8 mouse cellular contexts compared by ENCODE assay signal in genomic region chr5:16937840-16938239, GRCm38 (mm10).
DNase-seq lines count a peak whose midpoint lies in the region; ATAC-seq and TF ChIP-seq lines count a peak whose summit lies in the region.
"Had no signal": no experiment of that assay in that cellular context is flagged by ENCODE, and none has a peak within 500 bp of the region (broad histone marks: within the 10 kb centered on the region; RNA-seq: fewer than 3 reads in every experiment).

No protein-coding gene starts in this region.

- H3K27me3 ChIP-seq in kidney, embryonic 16.5 days (ENCODE audit: insufficient read depth, low read length), result no peaks in the 10 kb centered on the region
- no peaks in the 10 kb centered on the region for H3K27me3 ChIP-seq in kidney, postnatal 0 days (ENCODE audit: insufficient read depth, low read length)

- H3K9ac ChIP-seq in kidney, embryonic 16.5 days (replicated peaks; ENCODE audit: low read length), result no peak overlapping the region
- H3K9ac ChIP-seq in kidney, postnatal 0 days (ENCODE audit: low read depth, low read length), result no peak overlapping the region

- peak; percentile 1 to 47 for DNase-seq in kidney, adult 8-10 months
- peak; percentile 28 for DNase-seq in Muller cell, postnatal 12 days (ENCODE audit: inconsistent ontology term)
- peak; percentile 56 for DNase-seq in embryo, embryonic 10 days (ENCODE audit: low spot score)
- DNase-seq in kidney, postnatal 0 days (ENCODE audit: low spot score), result peak; percentile 72
- peak; percentile 67 for DNase-seq in lung, postnatal 36 days

- TF ChIP-seq CTCF in kidney, postnatal 0 days (IDR thresholded peaks at IDR 0.05; ENCODE audit: low read depth), result peak; percentile 79

- ATAC-seq in kidney, embryonic 16.5 days (ENCODE audit: low FRiP score, low TSS enrichment), result no peak
- no peak for ATAC-seq in kidney, postnatal 0 days (replicated peaks; ENCODE audit: low FRiP score, low read depth)
- no peak for ATAC-seq in monocyte, adult 5-6 weeks (replicated peaks; ENCODE audit: insufficient number of reproducible peaks, low FRiP score, low TSS enrichment, poor library complexity, severe bottlenecking)

- no peaks in the 10 kb centered on the region for H3K4me1 ChIP-seq in kidney, embryonic 16.5 days (ENCODE audit: insufficient read depth, low read length)
- no peaks in the 10 kb centered on the region for H3K4me1 ChIP-seq in kidney, postnatal 0 days (replicated peaks; ENCODE audit: insufficient read depth, low read length)

- no peak overlapping the region for H3K27ac ChIP-seq in kidney, embryonic 16.5 days (ENCODE audit: low read length)
- no peak overlapping the region for H3K27ac ChIP-seq in kidney, postnatal 0 days
- H3K27ac ChIP-seq: macrophage had no signal

- no peak overlapping the region for H3K4me3 ChIP-seq in kidney, embryonic 16.5 days (ENCODE audit: low read length)
- H3K4me3 ChIP-seq in kidney, postnatal 0 days (replicated peaks; ENCODE audit: low read depth, low read length), result no peak overlapping the region

- no peaks in the 10 kb centered on the region for H3K9me3 ChIP-seq in kidney, embryonic 16.5 days (ENCODE audit: low read length)
- no peaks in the 10 kb centered on the region for H3K9me3 ChIP-seq in kidney, postnatal 0 days (replicated peaks; ENCODE audit: low read length)

- WGBS in kidney, embryonic 16.5 days, result 41% methylated on average over 1 of the region's 1 CpGs
- WGBS in kidney, postnatal 0 days, result 66% methylated on average over 1 of the region's 1 CpGs

- H3K4me2 ChIP-seq in kidney, embryonic 16.5 days (replicated peaks; ENCODE audit: low read depth, low read length), result no peak overlapping the region
- no peak overlapping the region for H3K4me2 ChIP-seq in kidney, postnatal 0 days (ENCODE audit: low read length)

- no peaks in the 10 kb centered on the region for H3K36me3 ChIP-seq in kidney, embryonic 16.5 days (ENCODE audit: insufficient read depth, low read length)
- H3K36me3 ChIP-seq in kidney, postnatal 0 days (ENCODE audit: insufficient read depth, low read length), result no peaks in the 10 kb centered on the region
